Mouse (Mus musculus): Measurements from ENCODE around the gene Tmc8.

DNA sequence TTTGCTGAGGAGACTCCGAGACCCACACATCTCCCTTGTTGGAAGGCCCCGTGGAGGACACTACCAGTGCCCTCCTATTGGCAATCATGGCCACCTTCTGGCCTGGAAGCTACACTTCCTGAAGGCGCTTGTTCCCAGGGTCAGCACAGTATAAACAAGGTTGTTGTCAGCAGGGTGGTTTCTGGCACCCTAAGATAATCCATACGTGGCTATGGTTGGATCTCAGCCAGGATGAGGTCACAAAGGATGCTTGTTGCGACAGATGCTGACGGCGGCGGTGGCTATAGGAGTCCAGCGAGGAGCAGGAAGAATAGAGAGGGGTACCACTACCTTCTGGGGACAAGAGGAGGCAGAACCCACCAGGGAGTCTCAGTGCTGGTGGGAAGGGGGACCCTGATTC, 48.5 kb downstream of the Tmc8 start:
- TF ChIP-seq CTCF (conservative IDR thresholded peaks at IDR 0.05; ENCODE audit: insufficient read depth, insufficient read length, low read depth, low read length) (no peak), POLR2A (IDR thresholded peaks at IDR 0.05; ENCODE audit: low read depth, low read length) (no peak)

Measured in kidney, adult 2 months (tissue).